Mouse (Mus musculus): ENCODE results near the gene Gm20671.

DNA sequence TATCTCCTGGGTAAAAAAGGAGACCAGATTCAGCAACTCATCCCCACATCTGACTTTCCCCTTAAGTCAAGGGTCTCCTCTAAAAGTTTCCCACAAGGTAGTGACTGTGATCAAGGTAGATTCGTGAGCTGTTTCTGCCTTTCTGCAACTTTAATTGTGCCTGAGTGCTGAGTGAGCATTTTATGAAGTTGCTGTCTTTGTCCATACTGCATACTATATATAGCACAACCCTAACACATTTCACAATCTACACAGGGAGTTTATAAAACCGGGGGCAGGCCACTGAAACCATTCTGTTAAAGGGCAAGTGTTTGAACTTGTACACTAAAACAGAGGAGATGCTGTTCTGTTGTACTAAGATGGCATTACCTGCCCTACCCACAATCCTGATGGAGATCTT lies 133.5 kb downstream of the Gm20671 start:
- no peak for TF ChIP-seq CTCF (IDR thresholded peaks at IDR 0.05; ENCODE audit: control insufficient read depth, insufficient read depth, low read length)
- no peak for TF ChIP-seq POLR2A (IDR thresholded peaks at IDR 0.05; ENCODE audit: borderline replicate concordance, control insufficient read depth, low read depth, low read length)
